Mouse (Mus musculus): Measurements from ENCODE around the gene Grik2. TPM values are rescaled to one million over a fixed set of nuclear protein-coding genes. Genes with fewer than 3 reads are reported as not detected.

The Grik2 gene
- polyA plus RNA-seq, 1 experiment = 45.9 TPM

DNA sequence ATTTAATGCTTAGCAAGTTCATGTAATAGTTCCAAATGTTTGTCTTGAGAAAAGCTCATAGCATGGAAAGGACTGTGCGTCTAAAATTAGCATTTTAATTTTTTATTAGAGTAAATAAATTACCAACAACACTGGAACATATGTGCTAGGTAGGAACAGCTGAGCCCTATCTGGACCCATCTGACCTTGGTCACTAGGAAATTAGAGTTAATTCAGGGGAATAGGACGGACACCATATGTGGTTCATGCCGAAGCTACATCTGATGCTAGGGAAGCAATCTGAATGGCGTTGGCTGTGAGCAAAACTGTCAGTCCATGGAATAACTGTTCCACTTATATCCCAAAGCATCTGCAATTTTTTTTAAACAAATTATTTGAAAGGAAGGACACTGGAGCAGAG, 638.9 kb downstream of the Grik2 start:
- TF ChIP-seq CTCF (IDR thresholded peaks at IDR 0.05; ENCODE audit: borderline replicate concordance, extremely low read depth, insufficient read depth, insufficient read length) (no peak), POLR2A (IDR thresholded peaks at IDR 0.05; ENCODE audit: borderline replicate concordance, extremely low read depth, insufficient read depth, insufficient read length, poor library complexity, severe bottlenecking) (no peak)
- peak; percentile 33 for DNase-seq (ENCODE audit: low read depth)

- DNase-seq (ENCODE audit: low read depth) = no peak
These were observed 645.9 kb downstream of the Grik2 start for GRCm38 (mm10) chr10:49142658-49143057.

GRCm38 (mm10) chr10:49136816-49137215, 651.8 kb downstream of the Grik2 start:
- DNase-seq (ENCODE audit: low read depth) = no peak
- TF ChIP-seq POLR2A (IDR thresholded peaks at IDR 0.05; ENCODE audit: borderline replicate concordance, extremely low read depth, insufficient read depth, insufficient read length, poor library complexity, severe bottlenecking) = no peak
- no peak for TF ChIP-seq CTCF (IDR thresholded peaks at IDR 0.05; ENCODE audit: borderline replicate concordance, extremely low read depth, insufficient read depth, insufficient read length)

More at GRCm38 (mm10) chr10:49142658-49143057, 645.9 kb downstream of the Grik2 start:
- TF ChIP-seq CTCF (IDR thresholded peaks at IDR 0.05; ENCODE audit: borderline replicate concordance, extremely low read depth, insufficient read depth, insufficient read length) = no peak
- no peak for TF ChIP-seq POLR2A (IDR thresholded peaks at IDR 0.05; ENCODE audit: borderline replicate concordance, extremely low read depth, insufficient read depth, insufficient read length, poor library complexity, severe bottlenecking)

DNA sequence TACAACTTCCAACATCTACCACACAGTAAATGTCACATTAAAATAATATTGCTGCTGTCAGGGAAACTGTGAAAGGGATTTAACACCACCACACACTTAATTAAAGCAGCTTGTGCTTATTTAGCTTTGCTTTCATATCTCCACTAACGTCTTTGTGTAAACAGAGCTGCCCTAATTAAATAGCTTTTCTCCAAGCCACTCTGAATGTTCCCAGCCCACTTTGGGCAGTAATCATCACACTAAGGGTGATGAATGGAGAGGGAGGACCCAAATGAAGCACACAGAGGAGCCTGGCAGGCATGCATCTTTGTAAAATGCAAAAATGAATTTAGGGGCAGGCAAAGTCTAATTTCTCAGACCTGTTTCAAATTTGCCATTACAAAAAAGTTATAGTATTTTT, 657.3 kb downstream of the Grik2 start:
- peak; percentile 80 for DNase-seq (ENCODE audit: low read depth)
- TF ChIP-seq CTCF (IDR thresholded peaks at IDR 0.05; ENCODE audit: borderline replicate concordance, extremely low read depth, insufficient read depth, insufficient read length) (no peak), POLR2A (IDR thresholded peaks at IDR 0.05; ENCODE audit: borderline replicate concordance, extremely low read depth, insufficient read depth, insufficient read length, poor library complexity, severe bottlenecking) (no peak)

GRCm38 (mm10) chr10:49050339-49050738, 738.2 kb downstream of the Grik2 start:
- DNase-seq (ENCODE audit: low read depth) = no peak
- TF ChIP-seq CTCF (IDR thresholded peaks at IDR 0.05; ENCODE audit: borderline replicate concordance, extremely low read depth, insufficient read depth, insufficient read length) = no peak
- TF ChIP-seq POLR2A (IDR thresholded peaks at IDR 0.05; ENCODE audit: borderline replicate concordance, extremely low read depth, insufficient read depth, insufficient read length, poor library complexity, severe bottlenecking) = no peak

GRCm38 (mm10) chr10:49049391-49049790, 739.2 kb downstream of the Grik2 start:
- DNase-seq (ENCODE audit: low read depth) = no peak
- TF ChIP-seq CTCF (IDR thresholded peaks at IDR 0.05; ENCODE audit: borderline replicate concordance, extremely low read depth, insufficient read depth, insufficient read length) (no peak), POLR2A (IDR thresholded peaks at IDR 0.05; ENCODE audit: borderline replicate concordance, extremely low read depth, insufficient read depth, insufficient read length, poor library complexity, severe bottlenecking) (no peak)

Measured in brain, embryonic 14.5 days (tissue).